Mouse (Mus musculus): ENCODE measurements around the gene Map4k4. TPM values are rescaled to one million over a fixed set of nuclear protein-coding genes. Genes with fewer than 3 reads are reported as not detected.
A peak's percentile ranks its signal among the peaks of the same experiment; 100 is the strongest.

Map4k4 gene
- polyA plus RNA-seq, 1 experiment from 2014 or later: 65.8 TPM

DNA sequence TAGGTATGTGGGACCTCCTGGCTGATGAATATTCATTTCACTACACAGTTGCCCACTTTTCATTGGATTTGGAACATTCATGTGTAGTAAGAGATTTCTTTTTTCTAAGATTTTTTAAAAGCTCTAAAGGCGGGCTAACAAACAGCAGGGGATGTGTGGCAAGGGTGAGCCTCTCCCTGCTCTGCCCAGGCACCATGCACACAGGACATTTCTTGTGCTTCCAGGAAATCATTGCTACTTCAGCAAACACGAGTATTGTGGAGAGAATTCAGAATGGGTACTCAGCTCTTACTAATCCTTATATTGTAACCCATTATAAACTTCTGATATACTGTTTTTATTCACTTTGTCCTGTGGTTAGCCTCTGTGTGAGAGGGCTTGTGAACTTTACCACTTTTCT, 94.9 kb downstream of the Map4k4 start:
- Histone ChIP-seq H3K9ac (no peak overlapping the region), H3K36me3 (peaks cover 91% of the 10 kb centered on the region), H3K27me3 (replicated peaks) (no peaks in the 10 kb centered on the region), H3K27ac (no peak overlapping the region), H3K4me2 (replicated peaks) (no peak overlapping the region), H3K4me1 (no peaks in the 10 kb centered on the region), H3K9me3 (no peaks in the 10 kb centered on the region), H3K4me3 (no peak overlapping the region)
- ATAC-seq (ENCODE audit: low FRiP score, low read depth): no peak
- 94% methylated on average over 2 of the region's 2 CpGs for WGBS

DNA sequence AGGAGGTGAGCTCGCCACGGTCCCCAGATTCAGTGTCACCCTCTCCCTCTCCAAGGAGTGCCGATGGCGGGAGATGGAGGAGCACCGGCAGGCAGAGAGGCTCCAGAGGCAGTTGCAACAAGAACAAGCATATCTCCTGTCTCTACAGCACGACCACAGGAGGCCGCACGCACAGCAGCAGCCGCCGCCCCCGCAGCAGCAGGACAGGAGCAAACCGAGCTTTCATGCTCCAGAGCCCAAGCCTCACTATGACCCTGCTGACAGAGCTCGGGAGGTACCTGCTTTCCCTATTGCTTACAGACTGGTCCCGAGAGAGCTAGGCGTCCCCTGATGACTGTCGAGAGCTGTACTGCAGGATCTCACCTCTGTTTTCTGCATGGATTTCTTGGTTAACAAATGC, 99.8 kb downstream of the Map4k4 start:
- Histone ChIP-seq H3K27ac (no peak overlapping the region), H3K9ac (no peak overlapping the region), H3K4me3 (no peak overlapping the region), H3K9me3 (no peaks in the 10 kb centered on the region), H3K27me3 (replicated peaks) (no peaks in the 10 kb centered on the region), H3K4me2 (replicated peaks) (no peak overlapping the region), H3K36me3 (peaks cover 91% of the 10 kb centered on the region), H3K4me1 (no peaks in the 10 kb centered on the region)
- ATAC-seq (ENCODE audit: low FRiP score, low read depth): no peak
- WGBS: 87% methylated on average over 16 of the region's 16 CpGs

DNA sequence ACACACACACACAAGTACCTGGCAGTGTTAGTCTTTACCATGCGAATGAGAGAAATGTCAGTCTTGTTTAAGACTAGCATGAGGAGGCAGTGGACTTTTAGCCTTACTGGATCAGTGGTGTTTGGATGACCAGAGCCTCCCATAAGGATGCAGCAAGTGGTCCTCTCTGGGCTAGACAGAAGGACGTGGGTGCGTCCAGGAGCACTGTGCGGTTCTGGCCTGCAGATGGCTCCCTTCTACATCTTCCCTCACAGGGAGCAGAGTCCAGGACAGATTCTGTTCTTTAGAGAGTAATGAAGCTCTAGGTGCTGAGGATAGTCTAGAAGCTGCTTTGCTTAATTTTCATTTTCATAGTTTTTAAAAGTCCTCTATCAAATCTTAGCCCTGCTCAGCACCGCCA, 100.2 kb downstream of the Map4k4 start:
- no peak overlapping the region for H3K4me2 ChIP-seq (replicated peaks)
- H3K4me3 ChIP-seq: no peak overlapping the region
- no peaks in the 10 kb centered on the region for H3K27me3 ChIP-seq (replicated peaks)
- H3K36me3 ChIP-seq: peaks cover 91% of the 10 kb centered on the region
- no peak overlapping the region for H3K9ac ChIP-seq
- no peak overlapping the region for H3K27ac ChIP-seq
- no peak; the same call in 1 of the 2 replicates for ATAC-seq (ENCODE audit: low FRiP score, low read depth)
- H3K9me3 ChIP-seq: no peaks in the 10 kb centered on the region
- 66% methylated on average over 5 of the region's 5 CpGs for WGBS
- no peaks in the 10 kb centered on the region for H3K4me1 ChIP-seq

DNA sequence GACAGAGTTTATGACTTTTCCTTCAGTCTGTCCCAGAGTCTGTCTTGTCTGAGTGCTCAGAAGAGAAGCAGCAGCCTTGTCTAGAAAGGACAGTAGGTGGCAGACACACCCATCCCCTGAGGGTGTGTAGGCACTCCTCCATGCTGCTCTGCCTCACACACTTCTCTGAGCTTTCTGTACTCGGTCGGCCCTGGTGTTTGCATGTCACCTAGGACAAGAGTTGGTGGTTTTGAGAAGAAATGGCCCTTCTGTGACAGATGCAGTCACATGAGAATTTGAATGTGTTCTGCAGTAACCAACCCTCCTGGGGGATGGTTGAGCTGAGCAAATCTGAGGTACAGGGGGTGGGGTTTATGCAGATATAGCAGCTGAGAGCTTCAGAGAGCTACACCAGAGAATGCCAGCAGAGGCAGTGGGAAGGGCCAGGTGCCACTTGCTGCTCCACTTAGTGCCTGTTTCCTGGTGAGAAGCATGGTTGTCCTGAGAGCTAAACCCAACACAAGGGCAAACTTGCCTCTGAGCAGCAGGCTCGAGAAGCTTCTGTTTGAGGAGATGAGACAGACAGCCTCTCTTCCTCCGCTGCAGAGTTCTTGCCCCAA, 101.5 kb downstream of the Map4k4 start:
- H3K9ac ChIP-seq: no peak overlapping the region
- H3K4me3 ChIP-seq: no peak overlapping the region
- ATAC-seq (ENCODE audit: low FRiP score, low read depth): no peak
- no peaks in the 10 kb centered on the region for H3K4me1 ChIP-seq
- H3K27ac ChIP-seq: no peak overlapping the region
- H3K27me3 ChIP-seq (replicated peaks): no peaks in the 10 kb centered on the region
- H3K9me3 ChIP-seq: no peaks in the 10 kb centered on the region
- H3K4me2 ChIP-seq (replicated peaks): no peak overlapping the region
- 87% methylated on average over 4 of the region's 4 CpGs for WGBS
- H3K36me3 ChIP-seq: peaks cover 91% of the 10 kb centered on the region

DNA sequence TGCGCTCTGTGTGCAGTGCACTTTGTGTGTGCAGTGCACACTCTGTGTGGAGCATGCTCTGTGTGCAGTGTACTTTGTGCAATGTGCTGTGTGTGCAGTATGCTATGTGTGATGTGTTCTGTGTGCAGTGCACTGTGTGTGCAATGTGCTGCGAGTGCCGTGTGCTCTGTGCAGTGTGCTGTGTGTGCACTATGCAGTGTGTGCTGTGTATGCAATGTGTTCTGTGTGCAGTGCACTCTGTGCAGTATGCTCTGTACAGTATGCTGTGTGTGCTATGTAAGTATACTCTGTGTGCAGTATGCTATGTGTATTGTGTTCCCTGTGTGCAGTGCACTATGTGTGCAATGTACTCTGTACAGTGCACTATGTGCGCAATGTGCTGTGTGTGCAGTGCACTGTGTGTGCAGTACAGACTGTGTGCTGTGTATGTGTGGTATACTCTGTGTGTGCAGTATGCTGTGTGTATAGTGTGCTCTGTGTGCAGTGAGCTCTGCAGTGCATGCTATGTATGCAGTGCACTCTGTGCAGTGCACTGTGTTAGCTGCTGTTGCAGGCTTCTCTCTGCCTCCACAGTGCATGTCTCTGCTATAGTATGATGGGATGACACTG, 105.4 kb downstream of the Map4k4 start:
- Histone ChIP-seq H3K9me3 (no peaks in the 10 kb centered on the region), H3K9ac (no peak overlapping the region), H3K27ac (no peak overlapping the region), H3K4me3 (no peak overlapping the region), H3K27me3 (replicated peaks) (no peaks in the 10 kb centered on the region), H3K36me3 (peaks cover 94% of the 10 kb centered on the region), H3K4me2 (replicated peaks) (no peak overlapping the region), H3K4me1 (no peaks in the 10 kb centered on the region)
- 96% methylated on average over 4 of the region's 4 CpGs for WGBS
- ATAC-seq (ENCODE audit: low FRiP score, low read depth): peak; percentile 41; the same call in 1 of the 2 replicates

DNA sequence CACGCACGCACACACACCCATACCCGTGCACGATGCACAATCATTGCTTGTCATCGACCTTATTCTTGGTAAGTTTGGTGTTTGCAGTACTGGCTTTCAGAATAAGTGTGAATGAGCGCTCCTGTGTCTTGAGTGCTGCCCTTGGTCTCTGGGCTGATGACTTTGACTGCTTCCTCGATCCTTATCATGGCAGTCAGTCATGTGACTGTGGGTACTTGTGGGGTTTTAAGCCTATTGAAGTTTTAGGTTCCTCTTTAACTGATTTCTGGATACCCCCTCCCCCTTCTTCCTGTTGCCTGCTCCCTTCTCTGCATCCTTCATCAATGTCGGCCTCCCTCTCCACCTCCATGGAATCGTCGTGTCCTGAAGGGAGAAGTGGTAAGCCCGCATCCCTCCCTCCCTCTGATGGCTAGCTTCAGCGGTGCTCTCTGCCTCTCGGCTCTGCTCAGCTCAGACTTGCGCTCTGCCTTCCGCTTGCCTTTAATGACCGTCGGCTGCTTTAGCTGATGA, 107.3 kb downstream of the Map4k4 start:
- peaks cover 95% of the 10 kb centered on the region for H3K36me3 ChIP-seq
- WGBS: 84% methylated on average over 17 of the region's 17 CpGs
- no peak for ATAC-seq (ENCODE audit: low FRiP score, low read depth)
- H3K4me1 ChIP-seq: no peaks in the 10 kb centered on the region
- no peak overlapping the region; the same call in 1 of the 2 replicates for H3K27ac ChIP-seq
- no peak overlapping the region for H3K9ac ChIP-seq
- no peak overlapping the region for H3K4me2 ChIP-seq (replicated peaks)
- H3K27me3 ChIP-seq (replicated peaks): no peaks in the 10 kb centered on the region
- H3K9me3 ChIP-seq: no peaks in the 10 kb centered on the region
- no peak overlapping the region for H3K4me3 ChIP-seq

DNA sequence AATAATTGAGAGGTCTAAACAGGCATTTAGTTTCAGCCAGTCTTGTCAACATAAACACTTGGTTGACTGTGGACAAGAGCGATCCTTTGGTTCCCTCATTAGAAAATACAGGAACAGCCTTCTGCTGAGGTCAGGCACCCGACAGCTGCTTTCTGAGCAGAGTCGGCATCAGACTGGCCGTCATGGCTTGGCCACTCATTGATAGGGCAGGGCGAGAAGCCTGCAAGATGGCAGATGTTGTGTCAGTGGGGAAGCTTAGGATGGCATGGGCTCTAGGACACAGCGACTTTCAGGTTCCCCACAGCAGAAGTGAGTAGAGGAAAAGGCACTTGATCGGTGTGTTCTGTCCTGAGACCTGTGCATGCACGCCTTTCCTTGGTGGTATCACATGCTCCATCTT, 112.0 kb downstream of the Map4k4 start:
- H3K36me3 ChIP-seq: peaks cover 96% of the 10 kb centered on the region
- H3K9me3 ChIP-seq: no peaks in the 10 kb centered on the region
- no peaks in the 10 kb centered on the region for H3K4me1 ChIP-seq
- no peak overlapping the region for H3K9ac ChIP-seq
- H3K27me3 ChIP-seq (replicated peaks): no peaks in the 10 kb centered on the region
- no peak for ATAC-seq (ENCODE audit: low FRiP score, low read depth)
- 97% methylated on average over 8 of the region's 8 CpGs for WGBS
- H3K27ac ChIP-seq: no peak overlapping the region
- H3K4me2 ChIP-seq (replicated peaks): no peak overlapping the region
- no peak overlapping the region for H3K4me3 ChIP-seq

DNA sequence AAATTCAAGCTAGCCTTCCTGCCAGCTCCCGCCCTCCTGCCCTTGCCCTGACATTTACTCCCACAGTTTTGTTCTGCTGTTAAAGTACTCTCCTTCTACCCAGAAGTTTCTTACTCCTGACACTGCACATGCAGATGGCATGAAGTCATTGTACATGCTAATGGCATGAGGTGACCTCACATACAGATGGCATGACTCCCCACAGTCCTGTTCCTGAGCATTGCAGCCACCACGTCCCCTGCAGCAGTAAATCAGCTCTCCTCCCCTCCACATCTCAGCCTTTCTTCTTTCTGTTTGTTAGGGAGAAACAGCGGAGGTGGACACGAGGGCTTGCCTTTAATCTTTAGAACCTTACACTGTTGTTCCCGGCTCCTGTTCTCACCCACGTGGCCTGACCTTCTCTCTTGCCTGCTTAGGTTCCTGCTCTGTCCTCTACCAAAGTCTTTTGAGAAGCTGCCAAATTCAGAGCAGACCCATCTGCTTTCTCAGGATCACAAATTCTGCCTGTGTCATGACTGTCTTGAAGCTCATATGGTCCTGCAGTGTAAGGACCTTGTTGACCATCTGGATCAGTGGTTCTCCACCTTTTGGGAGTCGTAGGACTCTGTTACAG, 114.5 kb downstream of the Map4k4 start:
- H3K36me3 ChIP-seq: peaks cover 95% of the 10 kb centered on the region
- WGBS: 85% methylated on average over 7 of the region's 7 CpGs
- H3K27ac ChIP-seq: no peak overlapping the region
- no peak for ATAC-seq (ENCODE audit: low FRiP score, low read depth)
- H3K9ac ChIP-seq: no peak overlapping the region
- no peak overlapping the region for H3K4me2 ChIP-seq (replicated peaks)
- no peaks in the 10 kb centered on the region for H3K4me1 ChIP-seq
- no peak overlapping the region for H3K4me3 ChIP-seq
- no peaks in the 10 kb centered on the region for H3K9me3 ChIP-seq
- no peaks in the 10 kb centered on the region for H3K27me3 ChIP-seq (replicated peaks)

DNA sequence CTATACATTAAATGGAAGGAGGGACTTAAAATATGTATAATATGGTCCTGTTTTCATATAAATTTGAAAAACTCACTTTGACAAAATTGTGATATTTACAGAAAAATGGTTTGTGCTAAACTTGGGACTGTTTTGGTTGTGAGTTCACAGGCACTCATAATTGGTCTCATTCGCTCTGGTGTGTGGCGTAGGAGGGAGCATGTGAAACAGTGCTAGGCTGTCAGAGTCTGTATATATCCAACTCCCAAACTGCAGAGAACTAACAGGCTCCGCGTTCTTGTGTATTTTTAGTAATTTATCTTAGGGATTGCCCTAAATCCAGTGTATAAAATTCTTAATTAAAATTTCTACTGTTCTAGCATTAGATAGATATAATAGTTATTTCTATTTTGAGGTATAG, 120.9 kb downstream of the Map4k4 start:
- H3K27ac ChIP-seq: no peak overlapping the region

DNA sequence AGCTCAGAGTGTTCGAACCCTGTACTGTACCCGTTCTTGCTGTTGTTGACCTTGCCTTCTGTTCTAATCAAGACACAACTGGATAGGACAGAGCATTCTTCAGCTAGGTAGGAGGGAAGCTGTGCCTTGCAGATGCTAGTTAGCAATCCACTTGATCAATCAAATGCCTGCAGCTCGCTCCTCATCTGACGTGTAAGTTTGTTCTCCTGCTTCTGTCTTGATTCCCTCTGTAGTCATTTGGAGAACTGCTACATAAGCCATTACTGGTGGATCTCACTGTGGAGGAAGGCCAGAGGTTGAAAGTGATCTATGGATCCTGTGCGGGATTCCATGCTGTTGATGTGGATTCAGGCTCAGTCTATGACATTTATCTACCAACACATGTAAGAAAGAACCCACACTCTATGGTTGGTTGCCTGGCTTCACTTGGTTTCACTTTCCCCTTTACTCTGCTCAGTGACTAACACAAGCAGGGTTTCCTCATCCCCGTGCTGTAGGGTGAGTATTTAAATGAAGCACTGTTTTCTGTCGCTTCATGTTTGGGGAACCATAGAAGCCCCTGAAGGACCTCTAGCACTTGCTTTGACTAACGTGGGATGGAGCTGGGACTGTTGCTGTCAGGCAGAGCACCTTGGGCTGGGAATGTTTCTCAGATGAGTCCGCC, 121.9 kb downstream of the Map4k4 start:
- no peaks in the 10 kb centered on the region for H3K4me1 ChIP-seq
- ATAC-seq (ENCODE audit: low FRiP score, low read depth): no peak
- H3K4me2 ChIP-seq (replicated peaks): no peak overlapping the region
- no peaks in the 10 kb centered on the region for H3K27me3 ChIP-seq (replicated peaks)
- WGBS: 93% methylated on average over 9 of the region's 9 CpGs
- no peaks in the 10 kb centered on the region for H3K9me3 ChIP-seq
- no peak overlapping the region for H3K9ac ChIP-seq
- no peak overlapping the region for H3K27ac ChIP-seq
- H3K36me3 ChIP-seq: peaks cover 88% of the 10 kb centered on the region
- no peak overlapping the region for H3K4me3 ChIP-seq

More for the DNA sequence above, 120.9 kb downstream of the Map4k4 start:
- Histone ChIP-seq H3K9ac (no peak overlapping the region), H3K4me2 (replicated peaks) (no peak overlapping the region), H3K27me3 (replicated peaks) (no peaks in the 10 kb centered on the region), H3K36me3 (peaks cover 89% of the 10 kb centered on the region), H3K9me3 (no peaks in the 10 kb centered on the region), H3K4me1 (no peaks in the 10 kb centered on the region), H3K4me3 (no peak overlapping the region)
- WGBS: 99% methylated on average over 4 of the region's 4 CpGs
- ATAC-seq (ENCODE audit: low FRiP score, low read depth): no peak

DNA sequence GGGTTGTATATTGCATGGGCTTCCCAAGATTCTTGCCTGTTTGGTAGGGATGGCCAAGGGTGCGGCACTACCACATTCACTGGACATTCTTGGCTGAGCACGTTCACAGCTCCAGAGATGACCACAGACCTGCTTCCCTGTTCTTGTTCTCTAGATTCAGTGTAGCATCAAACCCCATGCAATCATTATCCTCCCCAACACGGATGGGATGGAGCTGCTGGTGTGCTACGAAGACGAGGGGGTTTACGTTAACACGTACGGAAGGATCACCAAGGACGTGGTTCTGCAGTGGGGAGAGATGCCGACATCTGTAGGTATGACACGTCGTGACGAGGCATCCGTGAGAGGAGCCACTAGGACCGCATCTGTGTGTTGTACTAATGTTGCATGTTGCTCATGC, 122.5 kb downstream of the Map4k4 start:
- H3K4me2 ChIP-seq (replicated peaks): no peak overlapping the region
- no peak overlapping the region for H3K4me3 ChIP-seq
- H3K9me3 ChIP-seq: no peaks in the 10 kb centered on the region
- no peaks in the 10 kb centered on the region for H3K4me1 ChIP-seq
- 97% methylated on average over 15 of the region's 15 CpGs for WGBS
- no peak overlapping the region for H3K27ac ChIP-seq
- no peak overlapping the region for H3K9ac ChIP-seq
- H3K36me3 ChIP-seq: peaks cover 85% of the 10 kb centered on the region
- H3K27me3 ChIP-seq (replicated peaks): no peaks in the 10 kb centered on the region
- no peak for ATAC-seq (ENCODE audit: low FRiP score, low read depth)

DNA sequence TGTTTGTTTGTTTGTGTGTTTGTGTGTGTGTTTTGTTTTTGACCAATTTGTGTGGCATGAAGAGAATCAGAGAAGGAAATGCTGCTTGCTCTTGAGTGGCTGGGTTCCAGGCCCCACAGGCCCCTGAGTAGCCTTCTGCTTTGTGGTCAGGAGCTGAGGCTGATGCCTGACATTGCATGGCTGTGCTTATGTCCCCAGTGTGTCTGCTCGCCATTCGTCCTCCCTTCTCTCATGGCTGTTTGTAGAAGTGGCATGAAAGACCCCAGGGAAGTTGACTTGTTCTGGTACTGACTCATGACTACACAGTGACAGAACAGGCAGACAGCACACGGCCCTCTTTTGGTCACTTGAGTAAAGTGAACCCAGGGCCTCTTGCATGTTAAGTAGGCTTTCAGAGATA, 123.0 kb downstream of the Map4k4 start:
- no peak overlapping the region for H3K4me2 ChIP-seq (replicated peaks)
- H3K36me3 ChIP-seq: peaks cover 83% of the 10 kb centered on the region
- H3K27me3 ChIP-seq (replicated peaks): no peaks in the 10 kb centered on the region
- no peaks in the 10 kb centered on the region for H3K9me3 ChIP-seq
- H3K4me3 ChIP-seq: no peak overlapping the region
- no peak overlapping the region for H3K9ac ChIP-seq
- H3K4me1 ChIP-seq: no peaks in the 10 kb centered on the region
- ATAC-seq (ENCODE audit: low FRiP score, low read depth): no peak
- 82% methylated on average over 3 of the region's 3 CpGs for WGBS
- H3K27ac ChIP-seq: no peak overlapping the region

Measured in neural tube, embryonic 12.5 days (tissue).